Mouse (Mus musculus): ENCODE measurements around the gene AI661453. TPM values are rescaled to one million over a fixed set of nuclear protein-coding genes. Genes with fewer than 3 reads are reported as not detected.
A peak's percentile ranks its signal among the peaks of the same experiment; 100 is the strongest.

Gene AI661453
- total RNA-seq, 2 experiments from 2014 or later, result 0.23 to 0.59 TPM

- intact Hi-C loops (cut with DNase I), result no loop called here
- DNase-seq (ENCODE audit: low spot score in 2 of 2), result no peak
These were observed 26.4 kb downstream of the AI661453 start for GRCm38 (mm10) chr17:47462728-47463388.

GRCm38 (mm10) chr17:47464248-47464965 lies 28.0 kb downstream of the AI661453 start:
- intact Hi-C loops (cut with DNase I), result no loop called here
- no peak for DNase-seq (ENCODE audit: low spot score in 2 of 2)

GRCm38 (mm10) chr17:47465016-47465415 lies 28.6 kb downstream of the AI661453 start:
- intact Hi-C loops (cut with DNase I), result no loop called here
- no peak for DNase-seq (ENCODE audit: low spot score in 2 of 2)

GRCm38 (mm10) chr17:47466284-47466683 lies 29.9 kb downstream of the AI661453 start:
- intact Hi-C loops (cut with DNase I), result no loop called here
- DNase-seq (ENCODE audit: low spot score in 2 of 2), result no peak

- intact Hi-C loops (cut with DNase I), result no loop called here
- DNase-seq (ENCODE audit: low spot score in 2 of 2), result no peak
These were observed 31.2 kb downstream of the AI661453 start for GRCm38 (mm10) chr17:47467659-47468058.

- intact Hi-C loops (cut with DNase I), result no loop called here
- DNase-seq (ENCODE audit: low spot score in 2 of 2), result no peak
These were observed 31.6 kb downstream of the AI661453 start for GRCm38 (mm10) chr17:47468063-47468462.

GRCm38 (mm10) chr17:47468466-47468865 lies 32.1 kb downstream of the AI661453 start:
- intact Hi-C loops (cut with DNase I), result no loop called here
- no peak for DNase-seq (ENCODE audit: low spot score in 2 of 2)

GRCm38 (mm10) chr17:47469642-47470041 lies 33.2 kb downstream of the AI661453 start:
- DNase-seq (ENCODE audit: low spot score in 2 of 2), result no peak
- intact Hi-C loops (cut with DNase I), result no loop called here

- no peak for DNase-seq (ENCODE audit: low spot score in 2 of 2)
- intact Hi-C loops (cut with DNase I), result no loop called here
These were observed 33.7 kb downstream of the AI661453 start for GRCm38 (mm10) chr17:47470121-47470520.

GRCm38 (mm10) chr17:47470686-47471085 lies 34.3 kb downstream of the AI661453 start:
- DNase-seq (ENCODE audit: low spot score in 2 of 2), result peak; percentile 20 to 30
- intact Hi-C loops (cut with DNase I), result no loop called here

- intact Hi-C loops (cut with DNase I), result no loop called here
- no peak for DNase-seq (ENCODE audit: low spot score in 2 of 2)
These were observed 36.3 kb downstream of the AI661453 start for GRCm38 (mm10) chr17:47472435-47473350.

GRCm38 (mm10) chr17:47473434-47473974 lies 37.1 kb downstream of the AI661453 start:
- DNase-seq (ENCODE audit: low spot score in 2 of 2), result peak; percentile 21 to 49
- intact Hi-C loops (cut with DNase I), result no loop called here

GRCm38 (mm10) chr17:47474250-47474649 lies 37.8 kb downstream of the AI661453 start:
- no peak for DNase-seq (ENCODE audit: low spot score in 2 of 2)
- intact Hi-C loops (cut with DNase I), result no loop called here

GRCm38 (mm10) chr17:47475181-47475580 lies 38.8 kb downstream of the AI661453 start:
- no peak for DNase-seq (ENCODE audit: low spot score in 2 of 2)
- intact Hi-C loops (cut with DNase I), result no loop called here

- DNase-seq (ENCODE audit: low spot score in 2 of 2), result peak in 1 of 2 experiments; percentile 26
- intact Hi-C loops (cut with DNase I), result no loop called here
These were observed 39.3 kb downstream of the AI661453 start for GRCm38 (mm10) chr17:47475714-47476113.

- intact Hi-C loops (cut with DNase I), result loop anchor here (5.0 kb wide), 1 partner anchor 93 kb away; the partner anchor contains the start of gene Guca1b
- DNase-seq (ENCODE audit: low spot score in 2 of 2), result no peak
These were observed 43.5 kb downstream of the AI661453 start for GRCm38 (mm10) chr17:47479887-47480286.

- DNase-seq (ENCODE audit: low spot score in 2 of 2), result peak; percentile 51 to 57
- intact Hi-C loops (cut with DNase I), result loop anchor here (5.0 kb wide), 1 partner anchor 95 kb away; the partner anchor contains the start of gene Guca1b
These were observed 46.0 kb downstream of the AI661453 start for GRCm38 (mm10) chr17:47482401-47482800.

- intact Hi-C loops (cut with DNase I), result loop anchor here (5.0 kb wide), 1 partner anchor 97 kb away; the partner anchor contains the start of gene Guca1b
- DNase-seq (ENCODE audit: low spot score in 2 of 2), result no peak
These were observed 48.0 kb downstream of the AI661453 start for GRCm38 (mm10) chr17:47484241-47484921.

GRCm38 (mm10) chr17:47484993-47485392 lies 48.6 kb downstream of the AI661453 start:
- intact Hi-C loops (cut with DNase I), result loop anchor here (5.0 kb wide), 1 partner anchor 98 kb away; the partner anchor contains the start of gene Guca1b
- no peak for DNase-seq (ENCODE audit: low spot score in 2 of 2)

Measured in left cerebral cortex, postnatal 14 days (tissue).